Mouse (Mus musculus) frontal cortex, postnatal 36 days (tissue): ENCODE data around the gene Hist1h2bf.
"Not testable (repeated sequence)": the region's sequence is repeated elsewhere in the genome, so short reads cannot be mapped to it uniquely, and the experiment has no call there.

ENCODE experiments used
- DNase-seq, 2 experiments: peaks; one replicate each; pipeline ENCODE4 v3.0.0; 2022; ENCODE audit warnings: low spot score in 2 of 2

Gene Hist1h2bf

GRCm38 (mm10) chr13:23573898-23574524 lies at the start of gene Hist1h2bf, which contains the start of gene Hist1h2ad:
TSS of gene Hist1h2bf (minus strand) at chr13:23574196.
TSS of gene Hist1h2ad (plus strand) at chr13:23574381.
- peak; percentile 88 to 98 for DNase-seq

GRCm38 (mm10) chr13:23622861-23623450 lies 49.0 kb upstream of the Hist1h2bf start:
- DNase-seq: no peak

GRCm38 (mm10) chr13:23622175-23622671 lies 48.2 kb upstream of the Hist1h2bf start, which contains the start of gene Hist1h1e:
TSS of gene Hist1h1e (minus strand) at chr13:23622558.
- peak; percentile 84 to 88 for DNase-seq

GRCm38 (mm10) chr13:23621532-23622174 lies 47.7 kb upstream of the Hist1h2bf start:
- DNase-seq: peak in 1 of 2 experiments; percentile 70

GRCm38 (mm10) chr13:23620733-23621531 lies 46.9 kb upstream of the Hist1h2bf start, which contains the start of gene Hist1h2be:
TSS of gene Hist1h2be (minus strand) at chr13:23621124.
- peak; percentile 76 to 83 for DNase-seq

- peak in 1 of 2 experiments; percentile 6 for DNase-seq
These were observed 46.2 kb upstream of the Hist1h2bf start for GRCm38 (mm10) chr13:23620056-23620732.

- no peak for DNase-seq
These were observed 37.6 kb upstream of the Hist1h2bf start for GRCm38 (mm10) chr13:23611638-23612037.

GRCm38 (mm10) chr13:23610393-23610792 lies 36.4 kb upstream of the Hist1h2bf start:
- DNase-seq: no peak

GRCm38 (mm10) chr13:23609844-23610243 lies 35.8 kb upstream of the Hist1h2bf start:
- DNase-seq: no peak

GRCm38 (mm10) chr13:23609209-23609608 lies 35.2 kb upstream of the Hist1h2bf start:
- DNase-seq: no peak

GRCm38 (mm10) chr13:23605052-23605451 lies 31.1 kb upstream of the Hist1h2bf start:
- no peak for DNase-seq

- no peak for DNase-seq
These were observed 30.5 kb upstream of the Hist1h2bf start for GRCm38 (mm10) chr13:23604452-23604851.

- DNase-seq: no peak
These were observed 29.2 kb upstream of the Hist1h2bf start for GRCm38 (mm10) chr13:23603182-23603699.

- DNase-seq: peak in 1 of 2 experiments; percentile 72
These were observed 24.0 kb upstream of the Hist1h2bf start for GRCm38 (mm10) chr13:23597957-23598356.

- DNase-seq: no peak
These were observed 21.8 kb upstream of the Hist1h2bf start for GRCm38 (mm10) chr13:23595622-23596372.

- DNase-seq: no peak
These were observed 21.2 kb upstream of the Hist1h2bf start for GRCm38 (mm10) chr13:23595185-23595584.

GRCm38 (mm10) chr13:23593051-23593770 lies 19.2 kb upstream of the Hist1h2bf start:
- no peak for DNase-seq

- DNase-seq: no peak
These were observed 18.6 kb upstream of the Hist1h2bf start for GRCm38 (mm10) chr13:23592614-23593013.

- not testable (repeated sequence) for DNase-seq
These were observed 17.9 kb upstream of the Hist1h2bf start for GRCm38 (mm10) chr13:23591886-23592285.
